Mouse (Mus musculus) adrenal gland, adult 8-10 months (tissue): Measurements from ENCODE around the gene Mea1. TPM values are rescaled to one million over a fixed set of nuclear protein-coding genes. Genes with fewer than 3 reads are reported as not detected.

Experiments
- total RNA-seq, 4 experiments: library from RNA; stranded (reverse); gene quantifications; 2 replicates each; pipeline ENCODE4 v1.2.4; 2022

The Mea1 gene
- total RNA-seq, 4 experiments from 2014 or later: 91.9 to 104 (median 95.0) TPM

Other genes with a start within 250 kb of the Mea1 start
- gene Crip3, start 249.9 kb upstream of the Mea1 start, total RNA-seq: 1 to 10 TPM in 3 of 4 experiments, under 1 TPM in 1; 0.58 to 3.1 (median 2.2) TPM
- gene Slc22a7, start 240.3 kb upstream of the Mea1 start, total RNA-seq: not detected
- gene Ttbk1, start 191.1 kb upstream of the Mea1 start, total RNA-seq: 1 to 10 TPM in 3 of 4 experiments, under 1 TPM in 1; 0.98 to 1.4 (median 1.2) TPM
- gene Dnph1, start 182.1 kb upstream of the Mea1 start, total RNA-seq: 1 to 10 TPM; 4.5 to 6.9 (median 6.4) TPM
- 10 to 100 TPM; 31.6 to 48.8 (median 37.7) TPM for gene Cul9, start 132.4 kb upstream of the Mea1 start, total RNA-seq
- gene Srf, start 122.6 kb upstream of the Mea1 start, total RNA-seq: 10 to 100 TPM; 34.0 to 42.0 (median 37.2) TPM
- 10 to 100 TPM in 2 of 4 experiments, 1 to 10 TPM in 2; 8.7 to 11.2 (median 9.9) TPM for gene Ptk7, start 49.3 kb upstream of the Mea1 start, total RNA-seq
- gene Klc4, start 32.8 kb upstream of the Mea1 start, total RNA-seq: 10 to 100 TPM; 42.3 to 59.8 (median 53.2) TPM
- gene Mrpl2, start 32.6 kb upstream of the Mea1 start, total RNA-seq: 100 to 1,000 TPM in 2 of 4 experiments, 10 to 100 TPM in 2; 91.8 to 122 (median 104) TPM
- 10 to 100 TPM; 42.0 to 53.5 (median 47.2) TPM for gene Cul7, start 28.5 kb upstream of the Mea1 start, total RNA-seq
- gene Rrp36, start 4.4 kb upstream of the Mea1 start, total RNA-seq: 10 to 100 TPM; 24.9 to 31.8 (median 30.6) TPM
- 10 to 100 TPM; 59.1 to 74.3 (median 65.2) TPM for gene Klhdc3, start 2.1 kb downstream of the Mea1 start, total RNA-seq
- 10 to 100 TPM; 41.0 to 47.5 (median 42.6) TPM for gene Ppp2r5d, start 26.3 kb downstream of the Mea1 start, total RNA-seq
- 10 to 100 TPM; 56.2 to 74.2 (median 61.8) TPM for gene Pex6, start 32.7 kb downstream of the Mea1 start, total RNA-seq
- 1 to 10 TPM; 1.2 to 1.8 (median 1.6) TPM for gene Gnmt, start 50.4 kb downstream of the Mea1 start, total RNA-seq
- 10 to 100 TPM; 66.6 to 74.1 (median 70.7) TPM for gene Cnpy3, start 73.4 kb downstream of the Mea1 start, total RNA-seq
- gene Ptcra, start 84.9 kb downstream of the Mea1 start, total RNA-seq: not detected
- gene 2310039H08Rik, start 93.8 kb downstream of the Mea1 start, total RNA-seq: 10 to 100 TPM; 53.9 to 87.1 (median 61.4) TPM
- gene Rpl7l1, start 103.9 kb downstream of the Mea1 start, total RNA-seq: 10 to 100 TPM; 78.9 to 89.9 (median 83.8) TPM
- gene Bicral, start 179.7 kb downstream of the Mea1 start, total RNA-seq: 10 to 100 TPM; 22.1 to 32.4 (median 26.6) TPM
- gene Tbcc, start 211.9 kb downstream of the Mea1 start, total RNA-seq: 10 to 100 TPM; 22.8 to 28.3 (median 26.7) TPM
- not detected for gene Prph2, start 231.7 kb downstream of the Mea1 start, total RNA-seq